Mouse (Mus musculus) heart, adult 11 months (tissue): Measurements from ENCODE around the gene Nrxn2.

ENCODE experiments used
- DNase-seq: peaks from one replicate; pipeline ENCODE4 v3.0.0; 2022

Nrxn2 gene

GRCm38 (mm10) chr19:6495714-6496113, 77.2 kb downstream of the Nrxn2 start:
- DNase-seq, result no peak

- no peak for DNase-seq
Measured at GRCm38 (mm10) chr19:6496462-6497149, 78.1 kb downstream of the Nrxn2 start.

- peak; percentile 93 for DNase-seq
Measured at GRCm38 (mm10) chr19:6497150-6497801, 78.7 kb downstream of the Nrxn2 start.

- DNase-seq, result peak; percentile 94
Measured at GRCm38 (mm10) chr19:6497803-6498202, 79.3 kb downstream of the Nrxn2 start.

GRCm38 (mm10) chr19:6498350-6499131, 80.0 kb downstream of the Nrxn2 start:
- DNase-seq, result no peak

GRCm38 (mm10) chr19:6499860-6500635, 81.5 kb downstream of the Nrxn2 start:
- no peak for DNase-seq

- DNase-seq, result no peak
Measured at GRCm38 (mm10) chr19:6500636-6501025, 82.1 kb downstream of the Nrxn2 start.

- peak; percentile 92 for DNase-seq
Measured at GRCm38 (mm10) chr19:6502035-6502541, 83.6 kb downstream of the Nrxn2 start.

- peak; percentile 93 for DNase-seq
Measured at GRCm38 (mm10) chr19:6502543-6503319, 84.2 kb downstream of the Nrxn2 start.

GRCm38 (mm10) chr19:6503926-6504655, 85.6 kb downstream of the Nrxn2 start:
- no peak for DNase-seq

GRCm38 (mm10) chr19:6504656-6505045, 86.1 kb downstream of the Nrxn2 start:
- DNase-seq, result no peak

GRCm38 (mm10) chr19:6507393-6507792, 88.9 kb downstream of the Nrxn2 start:
- no peak for DNase-seq

- no peak for DNase-seq
Measured at GRCm38 (mm10) chr19:6509881-6510280, 91.3 kb downstream of the Nrxn2 start.

- no peak for DNase-seq
Measured at GRCm38 (mm10) chr19:6510546-6510945, 92.0 kb downstream of the Nrxn2 start.

- no peak for DNase-seq
Measured at GRCm38 (mm10) chr19:6513389-6514139, 95.0 kb downstream of the Nrxn2 start.

GRCm38 (mm10) chr19:6514940-6515339, 96.4 kb downstream of the Nrxn2 start:
- no peak for DNase-seq

- no peak for DNase-seq
Measured at GRCm38 (mm10) chr19:6515448-6515847, 96.9 kb downstream of the Nrxn2 start.

- DNase-seq, result no peak
Measured at GRCm38 (mm10) chr19:6516153-6516552, 97.6 kb downstream of the Nrxn2 start.

GRCm38 (mm10) chr19:6518601-6519000, 100.1 kb downstream of the Nrxn2 start:
- DNase-seq, result no peak

GRCm38 (mm10) chr19:6519483-6519882, 101.0 kb downstream of the Nrxn2 start:
- DNase-seq, result no peak

GRCm38 (mm10) chr19:6521630-6522029, 103.1 kb downstream of the Nrxn2 start:
- DNase-seq, result no peak
